8 mouse cellular contexts compared by ENCODE assay signal in the genomic region with DNA sequence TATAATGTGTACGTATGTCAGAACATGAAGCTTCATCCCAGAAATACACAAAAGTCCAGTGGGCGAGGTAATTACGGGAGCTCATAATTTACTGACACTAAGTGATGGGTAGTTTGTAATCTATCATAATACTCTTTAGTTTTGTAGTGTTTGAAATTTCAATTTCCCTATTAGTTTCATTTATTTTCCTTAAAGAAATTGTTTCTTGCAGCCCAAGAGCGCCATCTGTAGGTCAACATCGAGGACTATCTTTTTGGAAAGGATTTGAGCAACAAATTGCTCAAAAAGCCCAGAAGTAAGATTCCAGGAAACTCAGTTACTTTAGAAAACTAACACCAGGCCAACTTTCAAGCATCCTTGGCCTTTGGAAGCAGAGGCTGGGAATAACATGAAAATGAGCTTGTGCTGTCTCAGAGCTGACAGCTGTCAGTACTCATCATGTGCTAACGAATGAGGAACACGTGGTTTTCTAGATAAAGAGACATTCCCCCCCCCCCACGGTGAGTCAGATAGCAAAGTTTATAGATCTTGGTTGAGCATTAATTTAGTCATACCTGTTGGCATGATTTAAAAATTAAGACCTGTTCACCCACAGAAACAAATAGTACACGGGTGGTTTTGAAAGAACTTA. TPM values are rescaled to one million over a fixed set of nuclear protein-coding genes. Genes with fewer than 3 reads are reported as not detected.
DNase-seq lines count a peak whose midpoint lies in the region; ATAC-seq lines count a peak whose summit lies in the region.

No protein-coding gene starts in this region.

- no peak overlapping the region for H3K9ac ChIP-seq in forebrain, embryonic 13.5 days

- no peak overlapping the region for H3K4me3 ChIP-seq in forebrain, embryonic 13.5 days

- H3K27me3 ChIP-seq in forebrain, embryonic 13.5 days = no peaks in the 10 kb centered on the region

- H3K4me1 ChIP-seq in forebrain, embryonic 13.5 days = no peaks in the 10 kb centered on the region

- no peaks in the 10 kb centered on the region for H3K36me3 ChIP-seq in forebrain, embryonic 13.5 days (ENCODE audit: poor library complexity, severe bottlenecking)

- ATAC-seq in forebrain, embryonic 13.5 days = no peak

- WGBS in forebrain, embryonic 13.5 days = 69% methylated on average over 9 of the region's 9 CpGs

- no peaks in the 10 kb centered on the region for H3K9me3 ChIP-seq in forebrain, embryonic 13.5 days (replicated peaks)

- peak; percentile 10 to 15 for DNase-seq in cerebellum, adult 18-20 months
- no peak for DNase-seq in cerebellum, postnatal 4 days (ENCODE audit: low spot score in 2 of 2)
- peak; percentile 26 for DNase-seq in layer of hippocampus, adult 11-12 months (ENCODE audit: low spot score)
- DNase-seq in layer of hippocampus, postnatal 36 days = no peak
- DNase-seq in 3134 (ENCODE audit: extremely low read depth, insufficient read length, low spot score) = peak; percentile 16
- peak; percentile 70 for DNase-seq in brain, adult 2 months (ENCODE audit: low read depth, low spot score)
- DNase-seq in lung, postnatal 10 days = peak; percentile 19

- no peak overlapping the region for H3K4me2 ChIP-seq in forebrain, embryonic 13.5 days

- H3K27ac ChIP-seq in forebrain, embryonic 13.5 days = no peak overlapping the region

RNA-seq across cellular contexts. Expression of a gene that starts 42.1 kb away (rescaled TPM):
- not detected for total RNA-seq in layer of hippocampus, postnatal 36 days (2021)
- polyA plus RNA-seq in forebrain, embryonic 13.5 days (2015; fragmentation: Nextera tagmentation; extraction: Ambion mirVana) = 0.14 TPM in 1 of 2 replicates, not detected in the other

Comparison
In these comparisons a context has a peak if more than half of its experiments do, and no peak if none do; other contexts are left out.
1. DNase-seq: peak in cerebellum, adult 18-20 months (2 of 2), layer of hippocampus, adult 11-12 months (single experiment), 3134 (single experiment), brain, adult 2 months (single experiment) and lung, postnatal 10 days (single experiment); none in cerebellum, postnatal 4 days (0 of 2) and layer of hippocampus, postnatal 36 days (0 of 2).